Mouse (Mus musculus): ENCODE data around the gene Olfr458. TPM values are rescaled to one million over a fixed set of nuclear protein-coding genes. Genes with fewer than 3 reads are reported as not detected.

Gene Olfr458
- 0.07 and 0.08 TPM in 2 replicates for polyA plus RNA-seq (2015; fragmentation: Nextera tagmentation; extraction: Ambion mirVana)

DNA sequence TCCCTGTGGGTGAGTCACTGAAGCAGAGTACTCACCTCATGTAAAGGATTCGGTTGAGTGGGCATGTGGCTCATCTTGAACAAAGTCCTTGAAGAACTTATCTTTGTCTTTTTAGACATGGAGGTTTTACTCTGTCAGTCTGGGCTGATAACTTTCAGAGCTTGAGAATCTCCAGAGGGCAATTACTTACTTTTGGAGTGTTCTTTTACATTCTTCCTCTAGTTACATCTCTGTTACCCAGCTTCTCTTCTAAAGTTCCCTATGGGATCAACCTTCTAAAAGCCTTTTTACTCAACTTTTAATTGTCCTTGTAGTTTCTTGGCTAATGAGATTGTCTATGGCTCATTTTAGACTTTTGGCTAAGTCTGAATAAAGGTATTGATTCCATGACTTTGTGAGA lies at the start of gene Olfr458:
TSS of gene Olfr458 (minus strand) at position 101 of the 400 bp plus-strand sequence.

DNA sequence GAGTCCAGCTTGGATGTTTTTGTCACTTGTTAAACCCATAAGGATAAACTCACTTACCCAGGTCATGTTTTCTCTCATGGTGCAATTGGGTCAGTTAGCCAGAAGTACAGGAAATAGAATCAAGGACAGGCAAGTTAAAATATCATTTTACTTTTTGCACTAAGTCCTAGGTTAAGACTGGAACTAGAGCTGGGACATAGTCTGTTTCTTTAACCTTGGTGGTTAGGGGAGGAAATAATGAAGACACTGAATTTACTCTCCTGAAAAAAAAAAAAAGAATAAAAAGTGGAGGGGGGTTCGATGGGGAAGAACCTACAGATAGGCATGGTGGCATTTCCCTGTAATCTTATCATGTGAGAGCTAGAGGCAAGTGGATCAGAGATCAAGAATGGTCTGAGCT lies 22.1 kb upstream of the Olfr458 start, which contains the start of gene Olfr456:
TSS of gene Olfr456 (minus strand) at position 101 of the 400 bp plus-strand sequence.

DNA sequence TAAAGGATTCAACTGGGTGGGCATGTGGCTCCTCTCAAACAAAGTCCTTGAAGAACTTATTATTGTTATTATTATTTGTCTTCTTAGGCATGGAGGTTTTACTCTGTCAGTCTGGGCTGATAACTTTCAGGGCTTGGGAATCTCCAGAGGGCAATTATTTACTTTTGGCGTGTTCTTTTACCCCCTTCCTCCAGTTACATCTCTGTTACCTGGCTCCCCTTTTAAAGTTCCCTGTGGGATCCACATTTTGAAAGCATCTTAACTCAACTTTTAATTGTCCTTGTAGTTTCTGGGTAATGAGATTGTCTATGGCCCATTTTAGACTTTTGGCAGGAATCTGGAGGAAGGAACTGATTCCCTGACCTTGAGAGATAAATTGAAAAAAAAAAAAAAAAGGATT lies 11.2 kb upstream of the Olfr458 start, which contains the start of gene Olfr457:
TSS of gene Olfr457 (minus strand) at position 101 of the 400 bp plus-strand sequence.

DNA sequence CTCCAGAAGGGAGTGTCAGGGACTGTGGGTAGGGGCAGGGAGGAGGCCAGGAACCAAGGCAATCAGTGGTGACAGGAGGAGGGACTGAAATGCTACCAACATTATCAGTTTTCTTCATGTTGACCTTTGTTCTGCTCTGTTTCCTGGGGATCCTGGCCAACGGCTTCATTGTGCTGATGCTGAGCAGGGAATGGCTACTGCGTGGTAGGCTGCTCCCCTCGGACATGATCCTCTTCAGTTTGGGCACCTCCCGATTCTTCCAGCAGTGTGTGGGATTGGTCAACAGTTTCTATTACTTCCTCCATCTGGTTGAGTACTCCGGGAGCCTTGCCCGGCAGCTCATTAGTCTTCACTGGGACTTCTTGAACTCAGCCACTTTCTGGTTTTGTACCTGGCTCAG lies 30.6 kb downstream of the Olfr458 start, which contains the start of gene Tas2r126:
TSS of gene Tas2r126 (plus strand) at position 90 of the 400 bp plus-strand sequence.

Other genes with a start within 250 kb of the Olfr458 start
- gene Tas2r144, start 249.9 kb downstream of the Olfr458 start, polyA plus RNA-seq (2015; fragmentation: Nextera tagmentation; extraction: Ambion mirVana) = not detected in 2 replicates
- 3.7 and 5.2 TPM in 2 replicates for gene Gstk1, start 219.3 kb downstream of the Olfr458 start, polyA plus RNA-seq (2015; fragmentation: Nextera tagmentation; extraction: Ambion mirVana)
- 0.22 TPM in 1 of 2 replicates, not detected in the other for gene Tmem139, start 203.2 kb downstream of the Olfr458 start, polyA plus RNA-seq (2015; fragmentation: Nextera tagmentation; extraction: Ambion mirVana)
- gene Casp2, start 200.2 kb downstream of the Olfr458 start, polyA plus RNA-seq (2015; fragmentation: Nextera tagmentation; extraction: Ambion mirVana) = 31.6 and 34.9 TPM in 2 replicates
- 0.07 and 0.10 TPM in 2 replicates for gene Clcn1, start 178.5 kb downstream of the Olfr458 start, polyA plus RNA-seq (2015; fragmentation: Nextera tagmentation; extraction: Ambion mirVana)
- 0.04 and 0.06 TPM in 2 replicates for gene Fam131b, start 140.6 kb downstream of the Olfr458 start, polyA plus RNA-seq (2015; fragmentation: Nextera tagmentation; extraction: Ambion mirVana)
- gene Zyx, start 115.6 kb downstream of the Olfr458 start, polyA plus RNA-seq (2015; fragmentation: Nextera tagmentation; extraction: Ambion mirVana) = 67.2 and 85.7 TPM in 2 replicates
- 0.95 and 1.3 TPM in 2 replicates for gene Epha1, start 91.9 kb downstream of the Olfr458 start, polyA plus RNA-seq (2015; fragmentation: Nextera tagmentation; extraction: Ambion mirVana)
- not detected in 2 replicates for gene Tas2r143, start 65.0 kb downstream of the Olfr458 start, polyA plus RNA-seq (2015; fragmentation: Nextera tagmentation; extraction: Ambion mirVana)
- 0.14 TPM in 1 of 2 replicates, not detected in the other for gene Tas2r135, start 59.8 kb downstream of the Olfr458 start, polyA plus RNA-seq (2015; fragmentation: Nextera tagmentation; extraction: Ambion mirVana)
- not detected in 2 replicates for gene Tas2r126, start 30.7 kb downstream of the Olfr458 start, polyA plus RNA-seq (2015; fragmentation: Nextera tagmentation; extraction: Ambion mirVana)
- 0.05 TPM in 1 of 2 replicates, not detected in the other for gene Olfr457, start 11.1 kb upstream of the Olfr458 start, polyA plus RNA-seq (2015; fragmentation: Nextera tagmentation; extraction: Ambion mirVana)
- 0.12 and 0.16 TPM in 2 replicates for gene Olfr456, start 22.0 kb upstream of the Olfr458 start, polyA plus RNA-seq (2015; fragmentation: Nextera tagmentation; extraction: Ambion mirVana)
- gene Olfr455, start 82.4 kb upstream of the Olfr458 start, polyA plus RNA-seq (2015; fragmentation: Nextera tagmentation; extraction: Ambion mirVana) = 0.11 TPM in 1 of 2 replicates, not detected in the other
- gene Tcaf3, start 132.5 kb upstream of the Olfr458 start, polyA plus RNA-seq (2015; fragmentation: Nextera tagmentation; extraction: Ambion mirVana) = not detected in 2 replicates
- 0.98 and 1.0 TPM in 2 replicates for gene Tcaf2, start 180.1 kb upstream of the Olfr458 start, polyA plus RNA-seq (2015; fragmentation: Nextera tagmentation; extraction: Ambion mirVana)
- 8.9 and 10.6 TPM in 2 replicates for gene Tcaf1, start 244.9 kb upstream of the Olfr458 start, polyA plus RNA-seq (2015; fragmentation: Nextera tagmentation; extraction: Ambion mirVana)